Mouse (Mus musculus) E14TG2a.4 (cell line): ENCODE measurements at regions not wholly inside any gene's neighbourhood (a gene's known extent, or its start where the extent isn't known, plus 50 kb on each side); places are given as distances from the start of the nearest gene placed in this dataset.

Experiments
- CTCF ChIP-seq: conservative IDR thresholded peaks from 2 replicates; pipeline ENCODE4 v1.5.1; 2014; ENCODE audit warnings: low read length
- NANOG ChIP-seq: IDR thresholded peaks from 2 replicates; pipeline ENCODE4 v1.6.1; 2014; ENCODE audit warnings: borderline replicate concordance, low read length, mixed read lengths
- POU5F1 ChIP-seq: IDR thresholded peaks from 2 replicates; pipeline ENCODE4 v1.6.1; 2014; ENCODE audit warnings: low read length, borderline replicate concordance

- TF ChIP-seq CTCF (no peak), NANOG (no peak), POU5F1 (no peak)
These were observed 444.9 kb downstream of the Etv1 start for GRCm38 (mm10) chr12:39224073-39224472.
